Mouse (Mus musculus): ENCODE measurements around the gene Atp2a2.

Atp2a2 gene

DNA sequence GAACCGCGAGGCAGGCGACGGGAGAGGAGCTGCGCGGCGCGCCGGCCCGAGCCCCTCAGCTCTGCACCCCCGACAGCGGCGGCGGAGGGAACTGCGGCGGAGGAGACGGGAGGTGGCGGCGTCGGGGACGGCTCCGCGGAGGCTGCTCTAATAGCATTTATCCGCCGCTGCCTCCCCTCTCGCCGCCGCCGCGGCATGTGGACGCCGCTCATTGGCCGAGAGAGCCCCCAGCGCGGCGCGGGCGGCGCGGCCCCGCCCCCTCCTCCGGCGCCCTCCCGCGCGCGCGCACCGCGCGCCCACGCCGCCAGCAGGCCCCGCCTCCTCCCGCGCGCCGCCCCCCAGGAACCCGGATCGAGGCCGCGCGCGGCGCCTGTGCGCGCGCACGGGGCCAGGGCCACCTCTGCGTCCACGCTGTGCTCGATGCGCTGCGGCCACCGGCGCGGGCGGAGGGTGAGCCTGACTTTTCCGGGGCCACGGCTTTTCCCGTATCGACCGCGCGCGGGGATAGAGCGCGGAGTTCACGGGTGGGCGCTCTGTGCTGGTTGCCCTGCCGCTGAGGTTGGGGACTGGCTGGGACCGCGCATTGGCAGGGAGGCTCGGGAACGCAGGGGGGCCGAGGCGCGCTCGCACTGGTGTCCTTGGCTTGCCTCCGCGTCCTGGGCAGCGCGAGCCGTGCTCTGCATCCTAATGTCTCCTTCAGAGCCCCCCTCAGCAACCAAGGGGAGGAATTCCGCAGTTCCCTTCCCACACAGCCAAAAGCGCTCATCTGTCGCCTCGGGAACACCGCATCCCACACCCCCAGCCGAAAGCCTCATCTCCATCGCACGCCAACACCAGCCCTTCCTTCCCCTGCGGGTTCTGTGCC lies at the start of gene Atp2a2:
Gene Atp2a2, minus strand, starts transcription at position 149 of the 865 bp plus-strand sequence.
- in situ Hi-C loops (cut with MboI, MseI) = no loop called here

DNA sequence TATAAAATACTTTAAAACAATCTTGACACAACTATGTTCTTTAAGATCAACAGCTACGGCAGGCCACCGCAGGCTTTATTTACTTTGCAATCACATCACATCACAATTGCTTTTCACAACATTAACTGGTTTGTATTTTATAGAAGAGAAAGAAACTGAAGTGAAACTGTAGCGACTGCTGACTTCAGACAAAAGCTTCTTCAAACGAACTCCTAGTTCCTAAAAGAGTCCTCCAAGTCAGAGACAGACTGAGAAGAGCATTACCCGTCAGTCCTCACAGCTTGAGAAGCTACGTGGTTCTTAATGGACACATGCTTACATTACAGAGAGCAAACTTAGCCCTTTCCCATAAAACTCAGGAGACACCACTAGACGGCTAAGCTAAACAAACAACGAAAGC lies 48.4 kb upstream of the Atp2a2 start:
- in situ Hi-C loops (cut with MboI, MseI) = no loop called here

DNA sequence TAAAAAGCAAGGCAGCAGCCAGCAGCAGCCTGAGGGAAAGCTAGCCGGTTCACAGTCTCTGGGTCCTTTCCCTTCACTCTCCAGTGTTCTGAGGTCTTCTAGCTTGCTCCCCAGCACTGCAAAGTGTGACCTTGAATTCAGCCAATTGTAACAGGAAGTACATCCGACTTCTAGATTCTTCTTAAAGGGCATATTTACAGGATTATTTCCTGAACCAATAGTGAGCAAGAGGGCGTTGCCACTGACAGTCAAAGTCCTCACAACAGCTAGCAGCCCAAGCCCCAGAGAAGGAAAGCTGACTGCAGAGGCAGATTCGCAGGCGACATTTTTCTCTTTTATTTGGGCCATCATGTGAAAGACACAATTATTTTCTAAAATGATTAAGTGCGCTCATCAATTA lies 46.6 kb upstream of the Atp2a2 start:
- in situ Hi-C loops (cut with MboI, MseI) = no loop called here

DNA sequence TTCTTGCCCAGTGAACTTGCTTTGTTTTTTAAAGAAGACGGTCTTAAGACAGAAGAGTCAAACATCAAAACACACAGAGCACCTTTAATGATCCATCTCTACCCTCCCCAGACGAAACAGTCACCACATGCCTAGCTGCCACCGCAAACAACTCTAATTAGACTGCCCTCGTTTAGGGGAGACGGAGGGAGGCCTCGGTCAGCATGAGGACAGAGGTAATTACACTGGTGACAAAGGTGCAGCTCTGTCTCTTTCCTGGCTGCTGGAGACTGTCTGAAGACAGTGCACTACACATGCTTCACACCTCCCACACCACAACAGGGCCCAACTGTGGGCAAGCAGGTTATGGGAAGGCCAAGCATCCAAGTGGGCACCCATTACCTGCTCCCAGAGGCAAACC lies 45.8 kb upstream of the Atp2a2 start:
- in situ Hi-C loops (cut with MboI, MseI) = no loop called here

DNA sequence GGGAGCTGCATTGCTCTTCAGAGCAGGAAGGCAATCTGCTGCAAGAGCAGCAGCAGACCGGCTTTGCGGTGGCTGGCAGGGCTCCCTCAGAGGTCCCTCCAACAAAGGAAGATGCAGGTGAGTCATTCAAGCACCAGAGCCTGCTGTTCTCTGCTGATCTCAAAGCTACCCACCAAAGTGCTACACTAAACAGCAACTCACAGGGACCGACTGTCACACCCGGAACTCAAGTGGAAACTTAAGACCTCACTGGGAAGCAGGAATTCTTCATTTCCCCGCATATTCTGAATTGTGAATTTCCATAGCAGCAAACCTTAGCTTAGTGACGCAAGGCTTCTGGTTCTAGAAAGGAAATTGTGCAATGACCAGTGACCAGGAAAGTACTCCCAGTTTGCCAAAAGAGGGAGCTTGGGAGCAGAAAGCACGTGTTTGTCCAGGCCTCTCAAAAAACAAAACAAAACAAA lies 45.3 kb upstream of the Atp2a2 start:
- in situ Hi-C loops (cut with MboI, MseI) = no loop called here

- in situ Hi-C loops (cut with MboI, MseI) = no loop called here
Measured at GRCm38 (mm10) chr5:122543392-122543791, 41.4 kb upstream of the Atp2a2 start.

- in situ Hi-C loops (cut with MboI, MseI) = no loop called here
Measured at GRCm38 (mm10) chr5:122541871-122542270, 39.8 kb upstream of the Atp2a2 start.

DNA sequence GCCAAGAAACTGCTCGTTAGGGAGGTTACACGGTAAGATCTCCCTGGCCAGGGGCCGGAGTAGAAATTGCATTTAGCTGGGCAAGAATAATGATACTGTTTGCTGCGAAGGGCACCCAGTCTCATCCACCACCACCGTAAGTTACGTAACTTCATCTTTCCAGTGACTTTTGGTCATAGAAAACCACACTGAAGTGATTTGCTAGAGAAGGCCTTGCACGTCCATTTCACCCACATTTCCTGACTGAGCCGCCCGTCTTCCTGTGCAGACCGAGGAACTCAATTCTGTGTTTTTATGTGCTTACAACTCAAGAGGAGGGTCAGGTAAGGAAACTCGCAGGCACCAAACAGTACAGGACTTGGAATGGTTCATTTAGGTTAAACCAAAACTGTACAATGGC lies 36.1 kb upstream of the Atp2a2 start:
- in situ Hi-C loops (cut with MboI, MseI) = no loop called here

- in situ Hi-C loops (cut with MboI, MseI) = no loop called here
Measured at GRCm38 (mm10) chr5:122537654-122538053, 35.6 kb upstream of the Atp2a2 start.

DNA sequence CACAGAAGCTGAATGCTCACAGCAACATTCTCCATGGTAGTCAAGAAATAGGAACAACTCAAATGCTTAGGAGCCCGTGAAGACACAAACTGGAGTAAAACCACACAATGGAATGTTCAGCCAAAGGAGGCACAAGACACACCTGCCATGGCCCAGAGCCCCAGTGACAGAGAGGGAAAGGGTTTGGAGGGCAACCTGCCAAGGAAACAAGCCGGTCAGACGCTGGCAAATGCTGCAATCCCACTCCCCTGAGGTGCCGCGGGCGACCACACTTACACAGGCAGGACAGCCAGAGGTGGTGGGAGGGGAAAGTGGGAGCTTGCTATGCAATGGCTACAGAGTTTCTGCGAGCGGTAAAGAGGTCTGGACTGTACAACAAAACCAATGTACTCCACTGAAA lies 31.9 kb upstream of the Atp2a2 start:
- in situ Hi-C loops (cut with MboI, MseI) = no loop called here

DNA sequence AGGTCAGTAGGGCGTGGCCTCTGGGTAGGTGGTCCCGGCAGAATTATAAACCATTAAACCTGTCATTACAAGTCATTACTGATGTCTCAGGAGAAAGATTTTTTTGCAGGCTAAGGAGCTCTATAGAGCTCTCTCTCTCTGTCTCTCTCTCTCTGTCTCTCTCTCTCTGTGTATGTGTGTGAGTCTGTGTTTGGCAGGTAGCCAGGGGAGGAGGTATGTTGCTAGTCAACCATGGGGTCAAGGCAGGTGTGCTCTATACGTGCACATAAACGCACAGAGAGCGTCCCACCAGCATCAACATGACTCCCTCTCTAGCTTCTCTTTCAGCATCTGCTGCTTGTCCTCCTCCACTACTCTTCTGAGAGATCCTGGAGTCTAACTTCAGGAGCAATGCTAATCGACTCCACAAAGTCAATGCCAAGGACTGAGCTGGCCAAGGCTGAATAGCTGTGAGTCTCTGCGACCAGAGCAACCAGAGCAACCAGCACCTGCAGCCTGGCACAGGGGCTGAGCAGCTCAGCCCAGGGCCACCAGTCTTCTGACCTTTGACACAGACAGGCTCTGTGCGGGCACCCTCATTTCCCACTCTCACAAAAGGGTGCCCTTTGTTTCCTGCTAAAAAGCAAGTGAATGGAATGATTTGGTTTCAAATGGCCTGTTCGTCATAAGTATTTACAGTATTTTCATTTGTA lies 28.0 kb upstream of the Atp2a2 start:
- in situ Hi-C loops (cut with MboI, MseI) = no loop called here

GRCm38 (mm10) chr5:122529316-122529715 lies 27.3 kb upstream of the Atp2a2 start:
- in situ Hi-C loops (cut with MboI, MseI) = no loop called here

DNA sequence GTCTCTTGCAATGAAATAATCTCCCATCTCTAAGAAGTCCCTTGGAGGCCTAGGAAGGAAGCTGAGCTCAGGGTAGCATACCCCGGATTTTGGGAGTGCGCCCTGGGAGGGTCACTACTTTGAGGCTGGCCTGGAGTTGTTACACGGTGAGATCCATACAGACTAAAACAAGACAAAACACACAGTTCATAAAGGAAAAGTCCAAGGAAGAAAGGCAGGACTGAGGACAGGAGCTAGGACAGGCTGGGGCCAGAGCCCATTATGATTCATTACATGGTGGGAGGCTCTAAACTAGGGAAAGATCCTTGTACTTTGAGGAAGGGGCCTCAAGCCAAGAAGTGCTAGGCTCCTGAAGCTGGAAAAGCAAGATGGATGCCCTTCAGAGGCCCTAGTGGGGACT lies 26.6 kb upstream of the Atp2a2 start:
- in situ Hi-C loops (cut with MboI, MseI) = no loop called here

GRCm38 (mm10) chr5:122527761-122528160 lies 25.7 kb upstream of the Atp2a2 start:
- in situ Hi-C loops (cut with MboI, MseI) = no loop called here

DNA sequence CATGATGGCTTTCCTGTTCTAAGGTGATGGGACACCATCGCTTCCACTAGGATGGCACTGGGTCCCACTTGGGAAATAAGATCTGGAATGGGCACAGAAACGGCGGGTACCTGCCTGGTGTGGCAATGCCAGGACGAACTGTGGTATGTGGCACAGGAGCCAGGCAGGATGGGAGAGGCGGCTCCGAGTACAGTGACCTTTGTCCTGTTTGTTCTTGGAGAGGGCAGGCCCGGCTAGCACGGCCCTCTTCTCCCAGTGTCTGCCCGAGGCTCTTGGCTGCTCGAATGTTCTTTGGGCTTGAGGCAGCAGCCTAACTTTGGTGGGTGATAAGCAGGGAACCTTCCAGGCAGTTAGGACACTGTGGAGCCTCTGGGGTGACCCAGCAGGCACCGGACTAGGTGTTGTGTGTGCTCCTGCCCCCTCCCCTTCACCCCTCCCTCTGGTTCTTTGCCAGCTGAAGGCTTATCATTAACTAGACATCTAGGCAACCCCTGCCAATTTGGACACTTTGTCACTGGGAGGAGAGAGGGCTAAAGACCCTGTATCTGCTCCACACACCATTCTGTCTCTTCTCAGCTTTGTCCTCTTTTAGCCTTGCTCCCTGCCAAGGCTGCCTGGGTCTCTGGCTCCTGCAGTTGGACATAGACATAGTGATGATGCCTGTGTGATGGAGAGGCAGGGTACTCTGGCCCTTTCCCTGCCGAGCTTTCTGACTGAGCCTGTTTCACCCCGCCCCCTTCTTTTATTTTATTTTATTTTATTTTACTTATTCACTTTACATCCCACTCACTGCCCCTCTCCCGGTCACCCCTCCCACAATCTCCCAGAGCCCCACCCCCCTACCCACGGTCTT lies 25.1 kb upstream of the Atp2a2 start:
- in situ Hi-C loops (cut with MboI, MseI) = no loop called here

GRCm38 (mm10) chr5:122526405-122526804 lies 24.4 kb upstream of the Atp2a2 start:
- in situ Hi-C loops (cut with MboI, MseI) = no loop called here

DNA sequence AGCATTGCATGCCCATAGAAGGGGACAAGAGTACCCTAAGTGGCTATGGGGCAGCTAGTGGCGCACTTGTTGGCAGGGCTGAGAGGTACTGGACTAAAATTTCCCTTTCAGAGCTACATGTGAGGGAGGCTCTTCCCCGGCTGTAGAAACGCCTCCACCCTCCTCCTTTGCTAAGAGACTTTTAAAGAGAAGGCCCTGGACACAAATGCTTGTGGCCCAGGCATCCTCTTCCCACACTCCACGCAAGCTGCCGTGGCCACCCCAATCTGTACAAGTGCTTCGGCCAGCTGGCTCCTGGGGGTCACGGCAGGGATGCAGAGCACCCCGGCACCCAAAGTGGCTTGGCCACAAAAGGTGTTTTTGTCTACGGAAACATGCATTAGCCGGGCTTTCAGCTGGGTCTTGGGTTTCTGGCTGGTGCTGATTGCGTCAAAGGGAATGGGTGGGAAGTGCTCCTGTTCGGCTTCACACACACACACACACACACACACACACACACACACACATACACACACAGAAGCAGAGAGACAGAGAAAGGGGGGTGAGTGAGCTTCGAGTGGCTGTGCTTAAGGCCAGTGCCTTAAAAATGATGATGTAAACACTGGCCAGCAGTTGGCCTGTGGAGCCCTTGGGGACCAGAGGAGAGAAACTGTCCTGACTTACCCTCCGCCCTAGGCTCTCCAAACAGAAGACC lies 23.4 kb upstream of the Atp2a2 start:
- in situ Hi-C loops (cut with MboI, MseI) = no loop called here

GRCm38 (mm10) chr5:122524854-122525237 lies 22.8 kb upstream of the Atp2a2 start:
- in situ Hi-C loops (cut with MboI, MseI) = no loop called here

- in situ Hi-C loops (cut with MboI, MseI) = no loop called here
Measured at GRCm38 (mm10) chr5:122524244-122524643, 22.2 kb upstream of the Atp2a2 start.

GRCm38 (mm10) chr5:122521130-122521473 lies 19.1 kb upstream of the Atp2a2 start:
- in situ Hi-C loops (cut with MboI, MseI) = no loop called here

- in situ Hi-C loops (cut with MboI, MseI) = no loop called here
Measured at GRCm38 (mm10) chr5:122520254-122521129, 18.5 kb upstream of the Atp2a2 start.
